Mouse (Mus musculus): Measurements from ENCODE around the gene Paxx.
A peak's percentile ranks its signal among the peaks of the same experiment; 100 is the strongest.

The Paxx gene

DNA sequence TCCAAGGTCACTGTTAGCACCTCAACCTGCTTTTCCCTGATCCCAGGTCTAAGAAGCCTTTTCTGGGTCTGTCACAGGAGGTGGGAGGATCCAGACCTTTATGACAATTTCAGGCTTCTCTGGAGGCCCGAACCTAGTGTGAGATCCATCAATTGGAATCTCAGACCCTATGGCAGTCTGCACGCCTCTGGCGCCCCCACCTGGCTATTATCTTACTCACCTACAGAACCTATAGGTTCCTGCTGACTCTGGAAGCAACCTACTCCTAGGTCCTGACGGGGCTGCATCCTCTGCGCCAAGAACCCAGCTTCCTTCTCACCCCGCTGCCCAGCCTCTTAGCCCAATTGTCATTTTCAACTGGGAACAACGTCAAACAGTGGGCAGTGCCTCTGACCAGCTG lies 22.1 kb upstream of the Paxx start:
- no peak for DNase-seq (ENCODE audit: low spot score in 2 of 2)

GRCm38 (mm10) chr2:25480541-25480940 lies 19.6 kb upstream of the Paxx start:
- DNase-seq (ENCODE audit: low spot score in 2 of 2), result no peak

DNA sequence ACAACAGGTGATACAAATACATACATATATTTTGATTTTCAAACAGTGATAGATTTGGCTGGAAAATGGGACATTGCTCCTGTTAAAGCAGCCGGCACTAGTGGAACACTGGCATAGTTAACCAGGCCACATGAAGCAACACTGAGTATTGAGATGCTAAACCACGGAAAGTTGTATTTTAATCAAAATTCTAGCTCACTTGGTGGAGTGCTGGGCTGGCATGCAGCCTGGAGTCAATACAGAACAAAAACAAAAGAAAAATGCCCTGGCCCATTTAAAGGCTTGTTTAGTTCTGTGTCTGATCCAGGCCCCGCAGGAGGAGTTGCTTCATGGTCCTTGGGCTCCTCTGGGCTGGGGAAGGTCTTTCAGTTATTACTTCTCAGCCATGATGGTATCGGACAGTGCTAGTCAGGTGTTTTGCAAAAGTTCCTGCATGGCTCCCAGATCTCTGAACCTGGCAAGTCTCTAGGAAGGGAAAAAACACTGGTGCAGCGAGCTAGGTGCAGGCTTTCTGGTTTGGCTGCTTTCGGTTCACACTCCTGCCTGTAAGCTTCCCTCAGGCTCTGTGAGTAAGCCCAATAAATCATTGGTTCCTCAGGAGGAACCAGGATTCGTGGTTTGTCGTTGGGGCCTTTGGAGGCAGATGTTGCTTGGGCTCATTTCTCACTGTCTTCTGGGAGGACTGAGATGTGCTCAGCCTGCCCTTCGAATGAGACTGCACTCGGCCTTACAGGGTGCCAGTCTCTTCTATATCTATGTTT lies 18.8 kb upstream of the Paxx start:
- DNase-seq (ENCODE audit: low spot score in 2 of 2), result no peak

DNA sequence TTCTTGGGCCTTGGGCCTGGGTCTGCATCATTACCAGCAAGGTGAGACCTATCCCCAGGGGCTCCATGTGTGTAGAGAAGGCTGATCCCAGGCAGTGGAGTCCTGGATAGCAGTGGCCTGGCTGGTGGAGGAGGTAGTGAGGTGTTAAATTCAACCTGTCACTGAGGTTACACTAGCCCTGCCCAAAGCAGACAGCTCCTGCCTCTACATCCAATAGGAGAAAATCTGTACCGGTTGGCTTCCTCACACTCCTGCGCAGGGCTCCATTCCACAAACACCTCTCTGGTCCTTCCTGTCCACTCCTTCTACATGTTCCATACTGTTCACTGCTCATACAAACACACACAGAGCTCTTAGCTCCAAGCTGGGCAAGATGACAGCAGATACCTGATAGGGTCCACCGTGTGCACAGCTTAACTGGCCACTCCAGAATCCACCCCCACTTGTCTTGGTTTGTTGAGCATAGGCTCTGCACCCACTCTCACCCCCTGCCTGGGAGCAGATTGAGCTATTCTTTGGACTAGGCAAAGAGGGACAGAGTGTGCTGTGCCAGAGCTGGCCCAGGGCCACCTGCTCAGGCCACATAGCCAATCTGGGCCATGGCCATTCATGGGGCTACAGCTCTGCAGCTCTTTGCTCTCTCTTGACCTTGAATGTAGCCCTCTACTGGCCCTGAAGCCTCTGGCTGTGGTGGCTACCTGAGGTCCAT lies 17.2 kb upstream of the Paxx start:
- no peak for DNase-seq (ENCODE audit: low spot score in 2 of 2)

DNA sequence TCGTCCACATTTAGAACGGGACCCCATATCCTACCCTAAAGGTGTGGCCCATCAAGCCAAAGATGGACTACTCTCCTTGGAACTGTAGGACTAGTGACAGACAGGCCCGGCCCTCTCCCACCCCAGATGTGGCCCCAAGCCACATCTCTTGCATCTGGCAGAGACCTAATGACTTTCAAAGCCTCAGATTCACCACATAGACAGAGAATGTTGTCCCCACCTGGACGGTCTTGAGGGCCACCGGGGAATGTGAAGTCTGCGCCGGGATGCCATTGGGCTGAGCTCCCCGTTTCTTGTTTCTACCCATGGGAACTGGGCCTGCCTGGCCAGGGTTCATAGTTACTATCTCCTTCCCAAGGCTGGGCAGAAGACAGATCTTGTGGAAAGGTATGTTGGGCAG lies 16.6 kb upstream of the Paxx start:
- no peak for DNase-seq (ENCODE audit: low spot score in 2 of 2)

DNA sequence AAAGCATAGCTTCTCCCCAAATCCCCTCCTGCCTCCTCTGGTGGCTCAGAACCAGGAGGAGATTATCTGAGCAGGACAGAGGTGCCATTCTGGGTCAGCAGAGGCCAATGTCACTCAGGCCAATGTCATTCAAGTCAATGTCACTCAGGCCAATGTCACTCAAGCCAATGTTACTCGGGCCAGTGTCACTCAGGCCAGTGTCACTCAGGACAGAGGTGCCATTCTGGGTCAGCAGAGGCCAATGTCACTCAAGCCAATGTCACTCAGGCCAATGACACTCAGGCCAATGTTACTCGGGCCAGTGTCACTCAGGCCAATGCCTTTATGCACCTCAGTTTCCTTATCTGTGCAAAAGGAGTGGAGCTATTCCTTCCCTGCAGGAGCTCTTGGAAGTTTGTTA lies 11.7 kb upstream of the Paxx start:
- DNase-seq (ENCODE audit: low spot score in 2 of 2), result no peak

- DNase-seq (ENCODE audit: low spot score in 2 of 2), result no peak
These were observed 9.1 kb upstream of the Paxx start, which contains the start of gene Ptgds for GRCm38 (mm10) chr2:25469969-25470368. TSS of gene Ptgds (minus strand) at chr2:25470046.

- peak in 1 of 2 experiments; percentile 74 for DNase-seq (ENCODE audit: low spot score in 2 of 2)
These were observed 8.3 kb upstream of the Paxx start for GRCm38 (mm10) chr2:25468962-25469915.

DNA sequence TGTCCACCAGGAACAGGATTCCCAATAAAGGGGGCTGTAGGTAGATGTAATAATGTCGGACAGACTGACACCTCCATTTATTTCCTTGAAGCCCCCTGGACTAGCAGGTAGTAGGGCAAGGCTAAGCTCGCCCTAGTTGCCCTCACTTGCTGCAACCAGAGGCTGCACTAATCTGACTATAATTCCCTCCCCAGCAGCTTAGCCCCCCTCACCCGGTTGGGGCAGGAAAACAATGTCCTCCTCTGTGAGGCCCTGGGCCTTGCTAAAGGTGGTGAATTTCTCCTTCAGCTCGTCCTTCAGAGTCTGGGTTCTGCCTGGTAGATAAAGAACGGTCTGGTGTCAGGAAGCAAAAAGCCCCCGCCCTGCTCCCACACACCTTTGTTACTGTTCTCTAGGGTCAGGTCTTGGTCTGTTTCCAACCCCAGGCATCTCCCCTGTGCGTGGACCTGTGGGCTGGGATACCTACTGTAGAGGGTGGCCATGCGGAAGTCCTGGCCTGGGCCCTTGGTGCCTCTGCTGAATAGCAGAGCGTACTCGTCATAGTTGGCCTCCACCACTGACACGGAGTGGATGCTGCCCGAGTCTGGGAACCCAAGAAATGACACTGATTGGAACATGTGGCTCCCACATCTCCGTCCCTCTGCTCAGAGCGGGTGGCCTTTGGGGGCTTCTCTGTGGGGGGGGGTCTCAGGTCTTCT lies 6.9 kb upstream of the Paxx start:
- no peak for DNase-seq (ENCODE audit: low spot score in 2 of 2)

GRCm38 (mm10) chr2:25465816-25466635 lies 5.1 kb upstream of the Paxx start:
- DNase-seq (ENCODE audit: low spot score in 2 of 2), result no peak

DNA sequence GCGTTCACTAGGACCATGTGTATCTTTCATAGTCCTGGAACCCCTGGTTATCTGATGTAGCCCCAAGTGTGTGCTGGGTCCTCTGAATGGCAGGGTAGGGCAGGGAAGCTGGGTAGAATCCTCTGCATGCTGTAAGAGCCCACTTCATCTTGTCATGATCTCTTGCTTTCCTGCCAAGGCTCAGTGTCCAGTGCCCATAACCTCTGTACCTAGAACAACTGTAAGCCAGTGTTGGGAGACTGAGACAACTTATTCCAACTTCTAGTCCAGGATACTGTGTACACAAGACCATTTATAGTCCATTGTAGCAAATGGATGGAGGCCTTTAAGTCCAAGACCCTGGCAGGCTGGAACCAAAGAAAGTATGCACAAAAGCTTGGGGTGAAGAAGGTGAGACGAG lies 4.4 kb upstream of the Paxx start:
- DNase-seq (ENCODE audit: low spot score in 2 of 2), result no peak

DNA sequence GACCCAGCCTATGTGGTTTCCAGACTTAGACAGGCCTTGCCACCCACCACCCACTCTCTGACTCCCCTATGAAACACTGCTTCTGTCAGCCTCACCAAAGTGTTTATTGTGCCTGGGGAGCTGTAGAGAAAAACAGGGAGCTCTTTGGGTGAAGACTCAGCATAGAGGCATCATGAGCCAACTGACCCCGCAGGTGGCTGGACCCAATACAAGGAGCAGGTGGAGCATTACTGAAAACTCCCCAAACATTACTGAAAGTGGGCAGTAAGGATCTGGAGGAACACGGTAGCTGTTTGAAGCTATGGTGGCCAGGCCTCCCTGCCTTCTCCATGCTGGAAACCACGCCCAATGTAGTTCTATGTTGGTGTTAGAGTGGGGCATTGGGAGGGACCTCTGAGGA lies 2.7 kb upstream of the Paxx start:
- DNase-seq (ENCODE audit: low spot score in 2 of 2), result no peak

GRCm38 (mm10) chr2:25461407-25461806 lies 513 bp upstream of the Paxx start:
- no peak for DNase-seq (ENCODE audit: low spot score in 2 of 2)

DNA sequence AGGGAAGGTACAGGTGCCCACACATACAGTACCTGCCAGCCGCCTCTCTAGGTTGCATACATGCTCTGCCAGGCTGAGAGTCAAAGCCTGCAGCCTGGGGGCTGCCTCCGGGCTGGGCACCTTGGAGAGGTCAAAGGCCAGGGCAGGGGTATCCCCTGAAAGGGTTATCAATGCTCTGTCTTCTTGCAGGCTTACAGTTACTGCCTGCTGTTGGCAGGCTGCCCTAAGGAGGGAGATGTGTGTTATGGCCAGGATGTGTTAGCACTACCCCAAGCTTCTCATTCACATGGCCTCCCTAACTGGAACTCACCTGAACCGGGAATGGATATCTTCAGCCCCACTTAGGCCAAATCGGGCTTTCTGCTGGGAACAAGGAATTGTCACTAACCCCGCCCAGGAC lies 759 bp downstream of the Paxx start:
- peak in 1 of 2 experiments; percentile 37 for DNase-seq (ENCODE audit: low spot score in 2 of 2)

- no peak for DNase-seq (ENCODE audit: low spot score in 2 of 2)
These were observed 2.0 kb downstream of the Paxx start for GRCm38 (mm10) chr2:25458911-25459310.

- DNase-seq (ENCODE audit: low spot score in 2 of 2), result no peak
These were observed 3.6 kb downstream of the Paxx start for GRCm38 (mm10) chr2:25457022-25457896.

DNA sequence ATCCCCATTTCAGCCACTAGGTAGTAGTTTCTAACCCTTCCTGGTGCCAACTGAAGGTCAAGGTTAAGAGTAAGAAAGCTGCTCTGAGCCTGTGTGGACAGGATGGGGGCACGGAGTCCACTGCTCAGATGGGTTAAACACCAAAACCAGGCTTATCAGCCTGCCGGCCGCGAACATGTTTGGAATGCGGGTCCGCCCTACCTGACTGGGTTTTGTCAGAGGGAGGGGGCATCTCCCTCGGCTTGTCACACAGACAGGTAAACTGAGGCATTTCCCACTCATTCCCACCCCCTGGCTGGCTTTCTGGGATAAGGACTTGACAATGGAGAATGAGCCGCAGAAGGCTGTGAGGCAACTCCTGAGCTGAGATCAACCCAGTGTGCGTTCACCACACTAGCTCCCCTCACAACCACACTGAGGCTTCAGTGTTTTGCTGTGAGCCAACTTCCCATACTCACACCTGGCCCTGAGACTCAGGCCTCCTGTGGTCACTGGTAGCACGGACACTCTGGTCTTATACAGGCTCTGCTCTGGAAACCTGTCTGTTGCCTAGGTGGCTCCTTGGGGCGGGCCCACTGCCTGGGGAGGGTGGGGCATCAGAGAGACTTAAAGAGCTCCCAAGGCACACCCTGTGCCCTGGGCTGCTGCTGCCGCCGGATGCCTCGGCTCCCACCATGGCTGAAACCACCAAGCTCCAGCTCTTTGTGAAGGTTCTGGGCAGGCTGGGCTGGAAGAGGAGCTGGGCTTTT lies 4.5 kb downstream of the Paxx start, which contains the start of gene Clic3:
TSS of gene Clic3 (plus strand) at position 634 of the 749 bp plus-strand sequence.
- no peak for DNase-seq (ENCODE audit: low spot score in 2 of 2)

DNA sequence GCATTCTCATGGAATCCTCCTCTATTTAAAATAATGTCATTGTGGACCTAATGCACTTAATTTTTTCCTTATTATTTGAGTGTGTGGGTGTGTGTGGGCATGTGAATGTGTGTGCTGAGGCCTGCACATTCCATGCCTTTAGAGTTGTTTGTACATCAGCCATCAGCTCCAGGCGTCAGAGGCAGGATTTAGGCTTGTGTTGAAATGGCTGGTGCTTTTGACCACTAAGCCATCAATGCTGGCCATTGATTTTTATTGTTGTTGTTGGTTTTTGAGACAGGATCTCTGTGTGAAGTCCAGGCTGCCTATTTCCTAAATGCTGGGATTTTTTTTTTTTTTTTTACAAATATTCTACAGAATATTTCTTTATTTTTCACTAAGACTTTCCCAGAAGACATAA lies 7.9 kb downstream of the Paxx start:
- no peak for DNase-seq (ENCODE audit: low spot score in 2 of 2)
